Mouse (Mus musculus) liver, adult 2 months (tissue): ENCODE measurements around the gene Cacna1a. TPM values are rescaled to one million over a fixed set of nuclear protein-coding genes. Genes with fewer than 3 reads are reported as not detected.

Source experiments
- DNase-seq: peaks from one replicate; pipeline ENCODE4 v3.0.0-alpha.2; 2011; ENCODE audit warnings: low read depth, low spot score; ENCODE audit errors: extremely low read depth
- H3K27ac ChIP-seq: fragments of 200-500 bp; replicated peaks from 2 replicates; pipeline ENCODE4 v1.5.1; 2012; ENCODE audit warnings: low read depth, mild to moderate bottlenecking, control low read depth, inconsistent platforms, low read length; ENCODE audit not compliant: insufficient read depth
- H3K27me3 ChIP-seq: fragments of 200-500 bp; 2 replicates; pipeline ENCODE4 v1.6.1; 2012; ENCODE audit warnings: mild to moderate bottlenecking, moderate library complexity, low read length, inconsistent platforms; ENCODE audit not compliant: control insufficient read depth, insufficient read depth
- H3K36me3 ChIP-seq: fragments of 200-500 bp; 2 replicates; pipeline ENCODE4 v1.6.1; 2012; ENCODE audit warnings: low read length, inconsistent platforms; ENCODE audit not compliant: control insufficient read depth, insufficient read depth
- H3K4me1 ChIP-seq: fragments of 200-500 bp; 2 replicates; pipeline ENCODE4 v1.6.1; 2011; ENCODE audit warnings: low read length; ENCODE audit not compliant: control insufficient read depth, insufficient read depth
- H3K4me3 ChIP-seq: fragments of 200-500 bp; 2 replicates; pipeline ENCODE4 v1.5.1; 2011; ENCODE audit warnings: low read depth, mild to moderate bottlenecking, control low read depth, low read length, moderate library complexity; ENCODE audit not compliant: insufficient read depth
- H3K79me2 ChIP-seq: fragments of 200-500 bp; 2 replicates; pipeline ENCODE4 v1.6.1; 2012; ENCODE audit warnings: inconsistent platforms, mild to moderate bottlenecking, low read length, moderate library complexity; ENCODE audit not compliant: control insufficient read depth, insufficient read depth
- H3K9ac ChIP-seq: fragments of 200-500 bp; 2 replicates; pipeline ENCODE4 v1.6.1; 2012; ENCODE audit warnings: low read depth, mild to moderate bottlenecking, control low read depth, inconsistent platforms, low read length
- CTCF ChIP-seq: fragments of 200-500 bp; IDR thresholded peaks from 2 replicates; pipeline ENCODE4 v1.5.1; 2011; ENCODE audit warnings: low read depth, low read length, control low read depth
- POLR2A ChIP-seq: fragments of 200-500 bp; IDR thresholded peaks from 2 replicates; pipeline ENCODE4 v1.6.1; 2011; ENCODE audit warnings: low read length, control low read depth; ENCODE audit not compliant: insufficient read depth; ENCODE audit errors: extremely low read depth
- WGBS: fragments of 180-500 bp; shearing (Covaris S2); methylation state at CpG from one replicate; pipeline ENCODE4 v1.1.7; 2018; 5-methylcytosine and 5-hydroxymethylcytosine counted together
- polyA plus RNA-seq: library from polyadenylated mRNA; depleted of rRNA; stranded (reverse); fragments of >200 nt; gene quantifications from 2 replicates; pipeline ENCODE4 v1.2.3, GENCODE M21; 2012
- total RNA-seq: library from RNA; depleted of rRNA; stranded (reverse); fragments of >200 nt; gene quantifications from 2 replicates; pipeline ENCODE4 v1.2.3, GENCODE M21; 2014

Cacna1a gene
- total and polyA plus RNA-seq, 2 experiments = 0.28 to 3.2 TPM

DNA sequence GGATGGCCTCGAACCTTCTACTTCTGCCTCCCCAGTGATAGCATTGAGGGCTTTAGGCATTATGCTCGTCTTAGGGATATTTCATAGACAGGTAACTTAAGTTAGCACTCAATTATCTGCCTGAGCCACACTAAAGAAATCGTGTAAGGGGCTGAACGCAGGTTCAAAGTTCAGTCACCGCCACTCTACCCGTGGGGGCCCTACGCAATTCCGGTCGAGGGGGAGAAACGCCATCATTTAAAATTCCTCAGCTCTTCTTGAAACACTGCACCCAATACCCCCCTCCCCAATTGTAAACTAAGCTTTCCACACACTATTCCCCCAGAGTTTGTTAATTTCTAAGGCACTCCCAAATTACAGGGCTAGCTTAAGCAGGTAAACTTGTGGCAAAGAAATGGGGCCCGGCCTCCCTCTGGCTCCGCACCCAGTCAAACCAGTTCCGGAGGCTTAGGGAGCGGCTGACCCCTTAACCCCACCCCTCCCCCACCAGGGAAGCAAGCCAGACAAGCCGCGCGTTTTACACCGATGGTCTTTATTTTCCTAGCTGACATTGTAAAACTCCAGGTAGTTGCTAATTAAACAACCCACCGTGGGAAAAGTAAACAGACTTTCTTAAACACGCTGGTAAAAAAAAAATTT lies 272.7 kb downstream of the Cacna1a start:
- peak; percentile 76 for DNase-seq
- peaks cover 11% of the 10 kb centered on the region for H3K4me1 ChIP-seq
- peak overlapping the region; percentile 61 for H3K4me3 ChIP-seq
- 0 out of 2 replicates have a peak, but pooled peaks cover 7% of the 10 kb centered on the region for H3K79me2 ChIP-seq
- H3K27me3 ChIP-seq = no peaks in the 10 kb centered on the region
- no peaks in the 10 kb centered on the region for H3K36me3 ChIP-seq
- TF ChIP-seq POLR2A = 0 out of 2 replicates have a peak, but pooled peaks have one; percentile 11
- no peak for TF ChIP-seq CTCF
- H3K27ac ChIP-seq = peak overlapping the region; percentile 95
- WGBS = 2% methylated on average over 20 of the region's 20 CpGs
- peak overlapping the region; percentile 74 for H3K9ac ChIP-seq

- WGBS = under 1% methylated on average over 24 of the region's 24 CpGs
- peak; percentile 90 for DNase-seq
- 0 out of 2 replicates have a peak, but pooled peaks cover 7% of the 10 kb centered on the region for H3K79me2 ChIP-seq
- H3K4me1 ChIP-seq = peaks cover 11% of the 10 kb centered on the region
- no peaks in the 10 kb centered on the region for H3K36me3 ChIP-seq
- H3K27me3 ChIP-seq = no peaks in the 10 kb centered on the region
- H3K27ac ChIP-seq = peak overlapping the region; percentile 95
- peak overlapping the region; percentile 61 for H3K4me3 ChIP-seq
- H3K9ac ChIP-seq = peak overlapping the region; percentile 74
- no peak for TF ChIP-seq CTCF
- peak; percentile 50; the same call in 1 of the 2 replicates for TF ChIP-seq POLR2A
Measured at GRCm38 (mm10) chr8:84661458-84661871, 273.2 kb downstream of the Cacna1a start.

- Histone ChIP-seq H3K27me3 (no peaks in the 10 kb centered on the region), H3K4me1 (peaks cover 9% of the 10 kb centered on the region), H3K36me3 (no peaks in the 10 kb centered on the region), H3K4me3 (peak overlapping the region; percentile 61), H3K27ac (peak overlapping the region; percentile 95), H3K9ac (peak overlapping the region; percentile 74), H3K79me2 (0 out of 2 replicates have a peak, but pooled peaks cover 7% of the 10 kb centered on the region)
- WGBS = under 1% methylated on average over 61 of the region's 61 CpGs
- TF ChIP-seq CTCF (no peak), POLR2A (no peak)
- DNase-seq = no peak
Measured at GRCm38 (mm10) chr8:84661961-84662571, 273.8 kb downstream of the Cacna1a start.

DNA sequence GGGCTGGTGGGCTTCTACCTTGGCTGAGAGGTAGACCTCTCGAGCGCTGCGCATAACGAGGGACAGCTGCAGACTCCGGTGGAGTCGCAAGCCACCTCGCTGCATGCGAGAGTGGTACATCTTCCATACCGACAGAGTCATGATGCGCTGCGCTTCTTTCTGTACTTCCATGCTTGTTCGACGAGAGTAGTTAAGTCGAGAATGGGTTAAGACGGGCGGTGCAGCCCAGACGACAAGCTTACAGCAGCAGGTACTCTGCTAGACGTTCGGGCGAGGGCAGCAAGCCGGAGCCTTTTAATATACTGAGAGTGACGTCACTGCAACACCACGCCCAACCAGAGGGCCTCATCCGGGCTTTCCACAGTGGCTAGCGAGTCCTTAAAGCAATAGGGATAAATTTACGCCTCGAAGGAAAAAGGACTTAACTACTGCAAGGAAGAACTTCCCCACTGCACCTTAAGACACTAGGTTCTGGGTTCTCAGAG lies 274.4 kb downstream of the Cacna1a start, which contains the start of gene Ier2:
Ier2 (minus strand) TSS at position 272 of the 485 bp plus-strand sequence.
- Histone ChIP-seq H3K4me3 (peak within 1 kb of the TSS; percentile 61), H3K79me2 (0 out of 2 replicates have a peak, but pooled peaks cover 7% of the 10 kb centered on the region), H3K36me3 (no peaks in the 10 kb centered on the region), H3K9ac (peak within 1 kb of the TSS; percentile 74), H3K27me3 (no peaks in the 10 kb centered on the region), H3K27ac (peak within 1 kb of the TSS; percentile 95), H3K4me1 (peaks cover 8% of the 10 kb centered on the region)
- TF ChIP-seq CTCF (no peak), POLR2A (peak; percentile 100)
- under 1% methylated on average over 27 of the region's 27 CpGs for WGBS
- DNase-seq = peak; percentile 91

GRCm38 (mm10) chr8:84663483-84664327 lies 275.5 kb downstream of the Cacna1a start:
- Histone ChIP-seq H3K4me1 (peaks cover 8% of the 10 kb centered on the region), H3K79me2 (0 out of 2 replicates have a peak, but pooled peaks cover 7% of the 10 kb centered on the region), H3K27ac (peak overlapping the region; percentile 78), H3K9ac (peak overlapping the region; percentile 78), H3K27me3 (no peaks in the 10 kb centered on the region), H3K4me3 (peak overlapping the region; percentile 69), H3K36me3 (no peaks in the 10 kb centered on the region)
- peak; percentile 77 for TF ChIP-seq POLR2A
- no peak for TF ChIP-seq CTCF
- peak; percentile 91 for DNase-seq
- WGBS = 2% methylated on average over 43 of the region's 43 CpGs
